Mouse (Mus musculus) R1 (cell line): ENCODE data around the gene Tfap2e.

Experiments
- DNase-seq: peaks from one replicate; pipeline ENCODE4 v3.0.0-alpha.2; 2018; ENCODE audit warnings: low read depth, low spot score

Gene Tfap2e

DNA sequence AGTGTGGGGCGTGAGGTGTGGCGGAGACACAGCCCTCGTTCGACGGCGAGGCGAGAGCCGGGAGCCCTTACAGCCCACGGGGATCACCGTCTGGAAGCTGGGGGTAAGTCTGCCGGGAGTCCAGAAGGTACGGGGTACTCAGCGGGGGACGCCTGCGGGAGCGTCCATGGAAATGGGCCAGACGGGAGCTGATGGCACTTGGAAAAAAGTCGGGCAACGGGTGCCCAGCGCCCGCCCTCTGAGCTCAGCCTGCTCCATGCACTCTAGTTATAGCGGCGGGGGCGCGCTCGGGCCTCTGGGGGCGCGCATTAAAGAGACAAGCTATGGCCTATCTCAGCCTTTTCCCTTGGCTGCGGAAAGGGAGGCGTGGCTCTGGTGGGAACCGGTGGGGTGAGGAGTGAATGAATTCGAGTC lies at the start of gene Tfap2e:
Gene Tfap2e (minus strand): TSS at position 240 of the 414 bp plus-strand sequence.
- peak; percentile 84 for DNase-seq

GRCm38 (mm10) chr4:126782996-126783395 lies 47.0 kb upstream of the Tfap2e start:
- DNase-seq = no peak

DNA sequence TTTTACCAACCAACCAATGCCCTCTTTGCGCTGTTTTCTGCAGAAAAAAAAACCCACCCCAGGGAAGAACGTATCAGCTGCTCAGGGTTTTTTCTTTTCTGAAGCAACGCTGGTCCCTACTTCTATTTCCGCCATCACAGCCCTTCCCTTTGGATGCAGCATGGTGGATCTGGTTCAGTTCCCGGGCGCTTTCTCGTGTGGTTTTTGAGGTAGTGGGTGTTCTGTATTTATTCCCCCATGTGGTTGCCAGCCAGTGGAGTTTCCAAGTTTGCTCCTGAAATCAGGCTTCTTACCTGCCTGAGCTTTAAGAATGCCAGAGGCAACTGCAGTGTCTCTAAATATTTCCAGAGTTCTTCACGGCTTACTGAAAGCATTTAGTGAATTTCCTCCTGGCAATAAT lies 46.5 kb upstream of the Tfap2e start:
- DNase-seq = no peak

GRCm38 (mm10) chr4:126781871-126782270 lies 45.8 kb upstream of the Tfap2e start:
- DNase-seq = no peak

GRCm38 (mm10) chr4:126779826-126780775 lies 44.1 kb upstream of the Tfap2e start:
- DNase-seq = no peak

GRCm38 (mm10) chr4:126779148-126779581 lies 43.1 kb upstream of the Tfap2e start:
- no peak for DNase-seq

GRCm38 (mm10) chr4:126775182-126775581 lies 39.1 kb upstream of the Tfap2e start:
- DNase-seq = no peak

DNA sequence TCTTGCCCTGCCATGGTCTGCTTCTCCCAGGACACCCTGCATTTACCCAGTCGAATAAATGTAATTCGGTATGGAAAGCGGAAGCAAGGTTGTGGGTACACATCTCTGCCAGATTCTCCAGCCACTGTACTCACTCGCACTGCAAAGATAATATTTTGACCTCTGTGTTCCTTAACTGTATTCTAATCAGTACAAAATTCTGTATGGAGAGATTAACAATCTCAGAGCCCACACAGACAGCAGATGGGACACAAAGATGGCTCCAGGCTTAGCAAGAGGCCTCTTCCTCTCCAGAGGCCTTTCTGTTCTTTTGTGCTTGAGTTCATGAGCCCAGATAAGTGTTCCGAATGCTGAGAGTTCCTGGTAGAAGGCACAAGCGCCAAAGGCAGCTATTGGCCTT lies 37.8 kb upstream of the Tfap2e start:
- no peak for DNase-seq

DNA sequence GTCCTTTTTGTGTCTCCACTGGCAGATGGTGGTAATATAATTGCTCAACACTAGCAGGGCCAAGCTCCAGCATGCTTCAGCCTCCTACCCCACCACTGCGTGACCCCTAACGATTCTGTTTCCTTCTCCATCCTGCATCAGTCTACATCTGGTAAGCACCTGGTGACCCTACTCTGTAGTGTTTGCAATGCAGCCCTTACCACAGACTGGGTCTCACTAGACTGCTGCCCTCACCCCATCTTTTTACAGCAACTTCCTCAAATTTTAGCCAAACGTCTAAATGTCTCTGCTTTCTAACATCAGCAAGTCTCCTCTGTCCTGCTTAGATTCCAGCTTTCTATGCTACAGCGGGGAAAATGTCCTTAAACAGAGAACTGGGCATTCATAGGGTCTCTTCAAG lies 34.8 kb upstream of the Tfap2e start:
- DNase-seq = no peak

- DNase-seq = no peak
Measured at GRCm38 (mm10) chr4:126769800-126770563, 33.9 kb upstream of the Tfap2e start.

DNA sequence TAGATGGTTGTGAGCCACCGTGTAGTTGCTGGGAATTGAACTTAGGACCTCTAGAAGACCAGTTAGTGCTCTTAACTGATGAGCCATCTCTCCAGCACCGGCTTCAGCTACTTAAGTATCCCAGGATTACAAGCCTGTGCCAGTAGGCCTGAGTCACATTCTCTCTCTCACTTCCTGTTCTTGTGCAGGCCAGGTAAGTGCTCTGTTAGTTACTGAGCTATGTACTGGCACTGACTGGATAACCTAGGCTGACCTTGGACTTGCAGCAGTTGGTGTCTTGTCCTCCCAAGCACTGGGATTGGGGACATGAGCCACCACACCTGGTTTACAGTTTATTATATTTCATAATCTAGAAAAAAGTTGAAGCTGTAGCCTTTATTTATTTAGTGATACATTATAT lies 27.4 kb upstream of the Tfap2e start:
- DNase-seq = no peak

GRCm38 (mm10) chr4:126762586-126763359 lies 26.7 kb upstream of the Tfap2e start:
- DNase-seq = no peak

DNA sequence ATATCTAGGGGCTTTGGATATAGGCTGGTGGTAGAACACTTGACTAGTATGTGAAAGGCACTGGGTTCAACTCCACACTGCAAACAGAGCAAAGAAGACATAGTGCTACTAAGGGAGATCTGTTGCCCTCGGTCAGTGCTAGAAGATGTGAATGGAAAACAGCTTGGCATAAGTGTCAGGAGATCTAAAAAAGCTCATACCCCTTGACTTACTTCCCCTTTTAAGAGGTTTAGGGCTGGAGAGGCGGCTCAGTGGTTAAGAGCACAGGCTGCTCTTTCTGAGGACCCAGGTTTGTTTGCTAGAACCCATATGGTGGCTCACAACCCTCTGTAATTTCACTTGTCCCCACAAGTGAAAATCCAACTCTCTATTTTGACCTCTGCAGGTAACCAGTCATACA lies 23.4 kb upstream of the Tfap2e start:
- DNase-seq = no peak

- DNase-seq = no peak
Measured at GRCm38 (mm10) chr4:126758299-126758698, 22.3 kb upstream of the Tfap2e start.

DNA sequence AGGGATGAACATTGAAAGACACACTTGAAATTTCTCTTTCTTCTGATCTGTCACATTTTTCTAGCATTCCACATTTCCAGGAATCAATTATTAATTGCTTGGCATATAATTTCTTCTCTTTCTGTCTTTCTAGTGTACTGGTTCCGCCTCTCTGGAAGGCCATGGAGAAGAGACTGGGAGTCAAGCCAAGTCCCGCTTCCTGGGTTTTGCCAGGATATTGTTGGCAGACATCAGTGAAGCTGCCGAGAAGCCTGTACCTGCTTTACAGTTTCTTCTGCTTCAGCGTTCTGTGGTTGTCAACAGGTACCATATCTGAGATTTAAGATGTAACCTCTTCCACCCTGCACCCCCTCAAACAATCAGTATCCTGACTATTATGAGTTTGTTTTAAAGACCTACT lies 20.7 kb upstream of the Tfap2e start:
- DNase-seq = no peak

- no peak for DNase-seq
Measured at GRCm38 (mm10) chr4:126754736-126755374, 18.8 kb upstream of the Tfap2e start.

- no peak for DNase-seq
Measured at GRCm38 (mm10) chr4:126754231-126754611, 18.2 kb upstream of the Tfap2e start.

DNA sequence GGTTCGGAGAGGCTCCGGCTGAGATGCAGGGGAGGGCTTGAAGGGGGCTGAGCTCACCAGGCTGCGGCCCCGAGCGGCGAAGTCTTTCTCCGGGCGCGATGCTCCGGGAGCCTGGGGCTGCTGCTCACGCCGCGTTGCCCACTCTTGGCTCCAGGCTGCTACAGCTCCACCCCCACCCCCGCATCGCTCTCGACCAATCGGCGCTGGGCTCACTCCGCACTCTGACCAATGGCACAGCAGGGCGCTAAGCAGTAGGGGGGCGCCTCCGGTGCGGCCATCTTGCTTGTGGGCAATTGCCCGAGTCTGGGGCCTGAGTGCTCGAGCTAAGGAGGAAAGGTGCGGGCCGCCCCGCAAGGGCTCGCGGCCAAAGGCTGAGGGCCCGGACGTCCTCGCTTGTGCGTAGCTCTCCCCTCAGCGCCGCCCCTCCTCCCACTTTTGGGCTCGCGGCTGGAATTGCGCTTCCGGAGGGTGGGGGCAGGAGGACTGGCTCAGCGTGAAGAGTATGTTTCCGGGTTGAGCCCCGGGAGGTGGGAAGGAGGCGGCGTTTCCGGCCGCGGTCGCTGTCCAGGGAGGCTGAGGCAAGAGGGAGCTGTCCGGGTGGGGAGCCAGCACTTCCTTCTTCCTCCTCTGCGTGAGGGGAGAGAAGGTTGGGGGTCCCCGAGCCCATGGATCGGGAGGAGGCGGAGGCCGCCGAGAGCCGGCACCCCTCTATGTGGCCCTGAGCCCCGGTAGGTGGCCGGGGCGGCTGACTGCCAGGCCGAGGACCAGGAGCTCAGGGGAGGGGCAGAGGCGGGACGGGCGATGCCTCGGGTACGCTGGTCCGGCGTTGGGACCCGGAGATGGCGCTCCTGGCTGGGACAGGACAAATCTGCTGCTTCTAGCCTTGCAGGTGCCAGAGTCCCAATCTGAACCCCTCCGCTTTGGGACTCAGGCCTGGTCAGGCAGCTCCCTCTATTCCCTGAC lies 17.5 kb upstream of the Tfap2e start, which contains the start of the genes Ncdn and AU040320:
Gene Ncdn (minus strand): TSS at position 171 of the 963 bp plus-strand sequence.
Gene AU040320 (plus strand): TSS at position 277 of the 963 bp plus-strand sequence.
- peak; percentile 98 for DNase-seq

DNA sequence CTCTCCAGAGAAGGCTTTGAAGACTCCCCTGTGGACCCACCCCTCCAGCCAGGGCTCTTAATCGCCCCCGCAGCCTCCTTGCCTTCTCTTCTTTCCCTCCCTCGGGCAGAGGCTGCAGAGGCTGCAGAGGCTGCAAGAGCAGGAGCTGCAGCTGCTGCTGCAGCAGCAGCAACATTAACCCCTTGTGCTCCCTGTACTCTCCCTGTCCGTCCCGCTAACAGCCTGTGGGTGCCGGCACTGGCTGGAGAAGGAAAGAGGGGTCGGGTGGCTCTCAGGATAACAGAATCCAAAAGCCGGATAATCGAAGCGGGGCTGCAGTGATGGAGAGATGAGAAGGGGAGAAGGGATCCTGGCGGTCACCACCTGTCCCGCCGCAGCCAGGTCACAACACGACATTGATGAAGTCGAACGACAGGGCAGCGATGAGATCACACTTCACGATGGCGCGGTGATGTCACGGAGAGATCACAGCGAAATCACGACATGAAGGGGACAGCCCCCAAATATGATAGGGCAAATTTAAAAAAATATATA lies 16.6 kb upstream of the Tfap2e start:
- DNase-seq = no peak
